7 mouse cellular contexts compared by ENCODE assay signal in genomic region chr12:75817959-75818452, GRCm38 (mm10). TPM values are rescaled to one million over a fixed set of nuclear protein-coding genes. Genes with fewer than 3 reads are reported as not detected.
DNase-seq lines count a peak whose midpoint lies in the region; ATAC-seq lines count a peak whose summit lies in the region.

Gene Syne2 (plus strand): TSS chr12:75818134.

- peak within 1 kb of the TSS; percentile 97 for H3K4me2 ChIP-seq in intestine, embryonic 16.5 days (ENCODE audit: low read depth, low read length)
- H3K4me2 ChIP-seq in midbrain, embryonic 12.5 days (replicated peaks), result peak within 1 kb of the TSS; percentile 80

- H3K9me3 ChIP-seq in intestine, embryonic 16.5 days (ENCODE audit: control insufficient read depth, low read length), result no peaks in the 10 kb centered on the region
- no peaks in the 10 kb centered on the region for H3K9me3 ChIP-seq in limb, embryonic 10.5 days (replicated peaks)
- no peaks in the 10 kb centered on the region for H3K9me3 ChIP-seq in midbrain, embryonic 12.5 days

- H3K36me3 ChIP-seq in intestine, embryonic 16.5 days (ENCODE audit: control insufficient read depth, insufficient read depth, low read length), result no peaks in the 10 kb centered on the region
- no peaks in the 10 kb centered on the region for H3K36me3 ChIP-seq in limb, embryonic 10.5 days
- no peaks in the 10 kb centered on the region for H3K36me3 ChIP-seq in midbrain, embryonic 12.5 days

- H3K9ac ChIP-seq in intestine, embryonic 16.5 days (ENCODE audit: low read depth, low read length), result peak within 1 kb of the TSS; percentile 82
- H3K9ac ChIP-seq in midbrain, embryonic 12.5 days (replicated peaks), result peak within 1 kb of the TSS; percentile 93

- H3K27me3 ChIP-seq in intestine, embryonic 16.5 days (replicated peaks; ENCODE audit: control insufficient read depth, insufficient read depth, low read length), result no peaks in the 10 kb centered on the region
- H3K27me3 ChIP-seq in limb, embryonic 10.5 days (ENCODE audit: low read depth, poor library complexity, severe bottlenecking), result peaks cover 21% of the 10 kb centered on the region
- peaks cover 8% of the 10 kb centered on the region for H3K27me3 ChIP-seq in midbrain, embryonic 12.5 days

- DNase-seq in adrenal gland, postnatal 10 days, result peak; percentile 91
- peak; percentile 79 for DNase-seq in embryo, embryonic 11.5 days (ENCODE audit: low read depth, low spot score)
- DNase-seq in gastrocnemius, postnatal 4 days (ENCODE audit: low spot score in 2 of 2), result peak; percentile 69 to 79
- peak; percentile 88 for DNase-seq in limb, embryonic 10.5 days (ENCODE audit: low spot score)
- peak; percentile 35 for DNase-seq in skeletal muscle tissue, adult 2 months (ENCODE audit: low read depth, low spot score)

- H3K4me3 ChIP-seq in intestine, embryonic 16.5 days (ENCODE audit: low read length), result peak within 1 kb of the TSS; percentile 83
- H3K4me3 ChIP-seq in limb, embryonic 10.5 days, result peak within 1 kb of the TSS; percentile 96
- H3K4me3 ChIP-seq in midbrain, embryonic 12.5 days, result peak within 1 kb of the TSS; percentile 81

- H3K4me1 ChIP-seq in intestine, embryonic 16.5 days (ENCODE audit: control insufficient read depth, insufficient read depth, low read length), result peaks cover 16% of the 10 kb centered on the region; the same call in 1 of the 2 replicates
- H3K4me1 ChIP-seq in limb, embryonic 10.5 days, result peaks cover 51% of the 10 kb centered on the region
- peaks cover 37% of the 10 kb centered on the region for H3K4me1 ChIP-seq in midbrain, embryonic 12.5 days

- WGBS in intestine, embryonic 16.5 days, result under 1% methylated on average over 44 of the region's 54 CpGs
- under 1% methylated on average over 54 of the region's 54 CpGs for WGBS in limb, embryonic 10.5 days
- WGBS in midbrain, embryonic 12.5 days, result under 1% methylated on average over 53 of the region's 54 CpGs

- peak within 1 kb of the TSS; percentile 58 for H3K27ac ChIP-seq in intestine, embryonic 16.5 days (ENCODE audit: low read length)
- H3K27ac ChIP-seq in limb, embryonic 10.5 days, result peak within 1 kb of the TSS; percentile 99
- peak within 1 kb of the TSS; percentile 83 for H3K27ac ChIP-seq in midbrain, embryonic 12.5 days (replicated peaks)

- ATAC-seq in intestine, embryonic 16.5 days, result peak; percentile 97
- peak; percentile 94 for ATAC-seq in midbrain, embryonic 12.5 days (ENCODE audit: low FRiP score, low read depth)

RNA-seq across cellular contexts. Expression of gene Syne2, which starts in this region (rescaled TPM):
- total RNA-seq in adrenal gland, postnatal 10 days (2021), result 10 to 100 TPM; 46.8 to 78.3 TPM
- 10 to 100 TPM; 37.5 to 43.1 TPM for total RNA-seq in gastrocnemius, postnatal 4 days (2021)
- 26.1 and 28.4 TPM in 2 replicates for polyA plus RNA-seq in intestine, embryonic 16.5 days (2015; fragmentation: Nextera tagmentation; extraction: Ambion mirVana)
- polyA plus RNA-seq in limb, embryonic 10.5 days (2016; fragmentation: Nextera tagmentation; extraction: Ambion mirVana), result 89.8 and 113 TPM in 2 replicates
- 109 and 116 TPM in 2 replicates for polyA plus RNA-seq in midbrain, embryonic 12.5 days (2016; fragmentation: Nextera tagmentation; extraction: Ambion mirVana)

Comparison
In these comparisons a context has a peak if more than half of its experiments do, and no peak if none do; other contexts are left out.
1. Peak in every context shown above with its lines: DNase-seq, ATAC-seq, H3K4me3 ChIP-seq and H3K27ac ChIP-seq.
2. DNase-seq: peak in every context shown above with its lines; median percentile 91 in adrenal gland, postnatal 10 days; 88 in limb, embryonic 10.5 days; 79 in embryo, embryonic 11.5 days; 74 in gastrocnemius, postnatal 4 days; 35 in skeletal muscle tissue, adult 2 months.